Mouse (Mus musculus): ENCODE data around the gene Tbc1d22a.

GRCm38 (mm10) chr15:86191933-86192332 is 22.3 kb upstream of the Tbc1d22a start:
- TF ChIP-seq POLR2A (IDR thresholded peaks at IDR 0.05; ENCODE audit: insufficient read length, low read depth) (no peak), POLR2AphosphoS2 (IDR thresholded peaks at IDR 0.05; ENCODE audit: insufficient read length, low read depth) (no peak), TCF12 (IDR thresholded peaks at IDR 0.05; ENCODE audit: insufficient read depth, poor library complexity, severe bottlenecking) (no peak), MAX (IDR thresholded peaks at IDR 0.05; ENCODE audit: low read depth) (no peak), CEBPB (IDR thresholded peaks at IDR 0.05; ENCODE audit: insufficient read depth, poor library complexity, severe bottlenecking) (no peak), USF1 (IDR thresholded peaks at IDR 0.05; ENCODE audit: low read depth) (no peak), E2F4 (IDR thresholded peaks at IDR 0.05; ENCODE audit: insufficient read depth) (no peak), REST (IDR thresholded peaks at IDR 0.05; ENCODE audit: insufficient read depth, insufficient read length) (no peak), MYOG (IDR thresholded peaks at IDR 0.05; ENCODE audit: control insufficient read depth in 1 of 3, insufficient read depth in 1 of 3, insufficient read length in 2 of 3, low read depth in 2 of 3) (no peak), MYOD1 (IDR thresholded peaks at IDR 0.05; ENCODE audit: control insufficient read depth in 1 of 3, insufficient read length in 2 of 3, low read depth in 2 of 3) (no peak), SRF (IDR thresholded peaks at IDR 0.05; ENCODE audit: control insufficient read depth, insufficient read length, low read depth) (no peak), TCF3 (IDR thresholded peaks at IDR 0.05; ENCODE audit: insufficient read length, low read depth) (no peak)
